Mouse (Mus musculus) embryonic facial prominence, embryonic 11.5 days (tissue): ENCODE measurements at regions not wholly inside any gene's neighbourhood (a gene's known extent, or its start where the extent isn't known, plus 50 kb on each side); places are given as distances from the start of the nearest gene placed in this dataset.

Experiments
- ATAC-seq: fragments of 200-750 bp; cut with Nextera tagmentation; replicated peaks from 2 replicates; pipeline ENCODE4 v1.8.0; 2017; ENCODE audit warnings: low read depth; ENCODE audit not compliant: insufficient number of reproducible peaks, low FRiP score, low TSS enrichment
- DNase-seq: peaks from one replicate; pipeline ENCODE4 v3.0.0-alpha.2; 2015; ENCODE audit warnings: low spot score
- H3K27ac ChIP-seq: fragments of 300-500 bp; sonication (generic); replicated peaks from 2 replicates; pipeline ENCODE4 v1.5.1; 2014; ENCODE audit warnings: mild to moderate bottlenecking, low read depth, low read length, control low read depth
- H3K27me3 ChIP-seq: fragments of 300-500 bp; sonication (generic); 2 replicates; pipeline ENCODE4 v1.6.1; 2014; ENCODE audit warnings: mild to moderate bottlenecking, low read length, moderate library complexity, mixed read lengths; ENCODE audit not compliant: control insufficient read depth, insufficient read depth
- H3K36me3 ChIP-seq: fragments of 300-500 bp; sonication (generic); replicated peaks from 2 replicates; pipeline ENCODE4 v1.6.1; 2014; ENCODE audit warnings: low read depth, mild to moderate bottlenecking, low read length, moderate library complexity, mixed read lengths; ENCODE audit not compliant: control insufficient read depth, insufficient read depth
- H3K4me1 ChIP-seq: fragments of 300-500 bp; sonication (generic); 2 replicates; pipeline ENCODE4 v1.6.1; 2014; ENCODE audit warnings: low read length, mixed read lengths; ENCODE audit not compliant: control insufficient read depth, insufficient read depth
- H3K4me2 ChIP-seq: fragments of 300-500 bp; sonication (generic); 2 replicates; pipeline ENCODE4 v1.6.1; 2014; ENCODE audit warnings: low read depth, mild to moderate bottlenecking, control low read depth, low read length, moderate library complexity
- H3K4me3 ChIP-seq: fragments of 300-500 bp; sonication (generic); 2 replicates; pipeline ENCODE4 v1.5.1; 2014; ENCODE audit warnings: low read depth, low read length, control low read depth
- H3K9ac ChIP-seq: fragments of 300-500 bp; sonication (generic); replicated peaks from 2 replicates; pipeline ENCODE4 v1.6.1; 2014; ENCODE audit warnings: mild to moderate bottlenecking, control low read depth, low read length
- H3K9me3 ChIP-seq: fragments of 300-500 bp; sonication (generic); replicated peaks from 2 replicates; pipeline ENCODE4 v1.6.1; 2016; ENCODE audit warnings: mild to moderate bottlenecking, low read length, inconsistent platforms, mixed read lengths; ENCODE audit not compliant: control insufficient read depth
- WGBS: fragments of 180-500 bp; shearing (Covaris S2); extraction: QIAGEN DNeasy Blood & Tissue Kit; methylation state at CpG from one replicate; pipeline ENCODE4 v1.1.7; 2014; 5-methylcytosine and 5-hydroxymethylcytosine counted together

DNA sequence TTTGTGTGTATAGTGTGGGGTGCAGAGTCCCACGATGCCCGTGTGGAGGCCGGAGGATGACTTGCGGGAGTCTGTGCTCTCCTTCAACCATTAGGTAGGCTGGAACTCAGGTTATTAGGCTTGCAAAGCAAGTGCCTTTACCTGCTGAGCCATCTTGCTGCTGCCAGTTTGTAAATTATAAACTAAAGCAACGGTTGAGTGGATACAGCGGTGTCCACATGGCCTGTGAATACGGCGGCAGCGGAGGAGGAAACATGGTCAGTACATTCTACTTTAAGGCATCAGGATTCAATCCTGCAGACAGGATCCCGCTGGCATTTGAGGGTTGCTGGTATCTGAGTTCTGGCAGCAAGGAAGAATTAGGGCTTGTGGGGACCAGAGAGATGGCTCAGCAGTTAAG is 143.1 kb downstream of the Cct6b start:
- Histone ChIP-seq H3K9ac (no peak overlapping the region), H3K27ac (no peak overlapping the region), H3K27me3 (peaks cover 4% of the 10 kb centered on the region), H3K4me3 (no peak overlapping the region), H3K9me3 (no peaks in the 10 kb centered on the region), H3K36me3 (no peaks in the 10 kb centered on the region), H3K4me2 (no peak overlapping the region), H3K4me1 (no peaks in the 10 kb centered on the region)
- DNase-seq = no peak
- ATAC-seq = no peak
- 92% methylated on average over 10 of the region's 10 CpGs for WGBS

GRCm38 (mm10) chr11:82619418-82619817 is 144.7 kb downstream of the Cct6b start:
- Histone ChIP-seq H3K36me3 (no peaks in the 10 kb centered on the region), H3K9ac (no peak overlapping the region), H3K27ac (no peak overlapping the region), H3K9me3 (no peaks in the 10 kb centered on the region), H3K27me3 (peaks cover 4% of the 10 kb centered on the region), H3K4me3 (no peak overlapping the region), H3K4me1 (no peaks in the 10 kb centered on the region), H3K4me2 (no peak overlapping the region)
- DNase-seq (no peak), ATAC-seq (no peak)
- WGBS = 71% methylated on average over 2 of the region's 2 CpGs

DNA sequence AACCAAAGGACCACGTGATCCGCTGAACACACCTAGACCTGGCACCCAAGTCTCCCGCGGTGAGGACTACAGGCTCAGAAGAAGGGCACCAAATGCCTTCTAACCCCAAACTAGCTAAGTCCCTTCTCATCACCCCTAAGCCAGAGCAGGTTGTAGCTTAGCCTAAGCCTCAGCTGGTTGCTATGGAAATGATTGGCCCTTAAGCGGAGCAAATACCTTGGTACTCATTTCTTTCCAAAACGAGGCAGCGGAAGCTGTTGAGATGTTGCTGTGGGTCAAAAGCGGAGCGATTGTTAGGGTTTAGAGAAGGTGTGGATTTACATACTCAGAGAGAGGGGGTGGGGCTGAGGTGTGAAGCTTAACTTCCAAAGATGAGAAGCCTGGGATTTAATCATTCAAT is 145.7 kb downstream of the Cct6b start:
- Histone ChIP-seq H3K9ac (no peak overlapping the region), H3K27me3 (peaks cover 4% of the 10 kb centered on the region), H3K27ac (no peak overlapping the region), H3K36me3 (no peaks in the 10 kb centered on the region), H3K9me3 (no peaks in the 10 kb centered on the region), H3K4me3 (no peak overlapping the region), H3K4me1 (no peaks in the 10 kb centered on the region), H3K4me2 (no peak overlapping the region)
- ATAC-seq = no peak
- peak; percentile 24 for DNase-seq
- 2% methylated on average over 9 of the region's 9 CpGs for WGBS

DNA sequence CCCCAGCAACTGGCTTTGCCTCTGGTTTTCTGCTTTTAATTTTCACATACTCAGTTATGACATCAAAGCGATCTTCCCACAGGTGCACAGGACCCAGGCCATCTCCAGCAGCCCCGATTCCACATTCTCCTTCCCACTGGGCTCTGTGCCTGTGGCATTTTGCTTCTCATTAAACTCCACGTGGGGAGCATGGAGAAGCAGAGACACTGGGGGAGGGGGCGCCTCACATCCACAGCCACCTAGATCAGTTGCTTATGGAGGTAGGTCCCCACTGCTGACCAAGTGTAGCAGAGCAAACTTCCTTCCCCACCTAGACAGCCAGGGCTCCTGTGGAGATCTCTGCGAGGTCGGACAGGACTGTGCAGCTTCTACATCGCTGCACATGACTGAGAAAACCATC is 147.3 kb downstream of the Cct6b start:
- Histone ChIP-seq H3K9me3 (no peaks in the 10 kb centered on the region), H3K4me3 (no peak overlapping the region), H3K27me3 (peaks cover 4% of the 10 kb centered on the region), H3K4me2 (no peak overlapping the region), H3K36me3 (no peaks in the 10 kb centered on the region), H3K4me1 (no peaks in the 10 kb centered on the region), H3K27ac (no peak overlapping the region), H3K9ac (no peak overlapping the region)
- ATAC-seq = no peak
- DNase-seq = no peak
- WGBS = 51% methylated on average over 7 of the region's 7 CpGs

DNA sequence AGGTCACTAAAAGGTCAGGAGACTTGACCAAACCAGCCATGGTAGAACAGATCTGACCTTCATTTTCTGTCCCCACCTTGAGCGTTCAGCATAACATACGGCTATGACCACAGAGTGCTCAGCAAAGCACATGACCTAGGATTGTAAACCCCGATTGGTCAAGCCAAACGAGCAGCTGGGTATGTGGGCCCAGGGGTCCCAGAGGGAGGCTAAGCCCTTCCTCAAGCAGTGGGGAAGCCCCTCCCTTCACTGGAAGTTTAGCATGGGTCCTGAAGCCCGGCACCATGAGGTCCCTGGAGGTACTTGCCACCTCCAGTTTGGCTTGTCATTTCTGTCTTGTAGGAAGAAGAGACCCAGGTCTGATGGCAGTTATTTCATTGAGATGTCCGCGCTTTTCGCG is 149.8 kb downstream of the Cct6b start:
- H3K9ac ChIP-seq = no peak overlapping the region
- no peaks in the 10 kb centered on the region for H3K36me3 ChIP-seq
- peaks cover 4% of the 10 kb centered on the region for H3K27me3 ChIP-seq
- H3K9me3 ChIP-seq = no peaks in the 10 kb centered on the region
- no peak overlapping the region for H3K27ac ChIP-seq
- WGBS = 87% methylated on average over 9 of the region's 9 CpGs
- ATAC-seq (no peak), DNase-seq (no peak)
- H3K4me2 ChIP-seq = no peak overlapping the region
- no peaks in the 10 kb centered on the region for H3K4me1 ChIP-seq
- no peak overlapping the region for H3K4me3 ChIP-seq

GRCm38 (mm10) chr11:82613503-82613902 is 150.6 kb downstream of the Cct6b start:
- Histone ChIP-seq H3K27me3 (peaks cover 4% of the 10 kb centered on the region), H3K9me3 (no peaks in the 10 kb centered on the region), H3K4me3 (no peak overlapping the region), H3K27ac (no peak overlapping the region), H3K36me3 (no peaks in the 10 kb centered on the region), H3K4me1 (no peaks in the 10 kb centered on the region), H3K9ac (no peak overlapping the region), H3K4me2 (no peak overlapping the region)
- peak; percentile 70 for DNase-seq
- 28% methylated on average over 6 of the region's 6 CpGs for WGBS
- ATAC-seq = no peak

- no peak overlapping the region for H3K4me3 ChIP-seq
- H3K27ac ChIP-seq = no peak overlapping the region
- no peaks in the 10 kb centered on the region for H3K27me3 ChIP-seq
- no peaks in the 10 kb centered on the region for H3K9me3 ChIP-seq
- no peak overlapping the region for H3K9ac ChIP-seq
- no peaks in the 10 kb centered on the region for H3K36me3 ChIP-seq
- peak; percentile 27 for DNase-seq
- H3K4me2 ChIP-seq = no peak overlapping the region
- no peak for ATAC-seq
- no peaks in the 10 kb centered on the region for H3K4me1 ChIP-seq
These were observed 152.1 kb downstream of the Cct6b start for GRCm38 (mm10) chr11:82612026-82612425.

- H3K4me2 ChIP-seq = no peak overlapping the region
- H3K27ac ChIP-seq = no peak overlapping the region
- H3K9ac ChIP-seq = no peak overlapping the region
- DNase-seq (no peak), ATAC-seq (no peak)
- H3K27me3 ChIP-seq = no peaks in the 10 kb centered on the region
- H3K4me1 ChIP-seq = no peaks in the 10 kb centered on the region
- no peak overlapping the region for H3K4me3 ChIP-seq
- H3K9me3 ChIP-seq = no peaks in the 10 kb centered on the region
- WGBS = 55% methylated on average over 1 of the region's 1 CpGs
- no peaks in the 10 kb centered on the region for H3K36me3 ChIP-seq
These were observed 155.2 kb downstream of the Cct6b start for GRCm38 (mm10) chr11:82608963-82609362.

DNA sequence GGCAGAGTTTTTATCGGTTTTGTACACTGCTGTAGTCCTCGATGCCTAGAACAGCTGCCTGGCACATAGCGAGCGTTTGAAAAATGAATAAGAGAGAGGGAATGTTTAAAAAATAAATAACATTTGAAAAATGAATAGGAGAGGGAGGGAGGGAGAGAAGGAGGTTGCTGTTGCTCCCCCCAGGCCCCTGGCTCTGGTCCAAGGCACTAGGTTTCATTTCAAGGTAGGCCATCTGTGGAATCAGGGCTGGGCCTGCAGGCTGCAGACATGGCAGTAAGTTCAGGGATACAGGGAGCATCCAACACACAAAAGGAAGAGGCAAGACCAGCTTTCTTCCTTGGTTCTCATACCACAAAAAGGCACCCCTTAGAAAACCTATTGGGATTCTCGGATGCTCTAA is 156.5 kb downstream of the Cct6b start:
- no peak for ATAC-seq
- no peak for DNase-seq
- 87% methylated on average over 5 of the region's 5 CpGs for WGBS
- Histone ChIP-seq H3K9ac (no peak overlapping the region), H3K36me3 (no peaks in the 10 kb centered on the region), H3K27me3 (no peaks in the 10 kb centered on the region), H3K4me2 (no peak overlapping the region), H3K4me3 (no peak overlapping the region), H3K27ac (no peak overlapping the region), H3K4me1 (no peaks in the 10 kb centered on the region), H3K9me3 (no peaks in the 10 kb centered on the region)
